Mouse (Mus musculus) adrenal gland, postnatal 25 days (tissue): ENCODE data around the gene Castor1. TPM values are rescaled to one million over a fixed set of nuclear protein-coding genes. Genes with fewer than 3 reads are reported as not detected.

ENCODE experiments used
- DNase-seq: peaks from one replicate; pipeline ENCODE4 v3.0.0; 2021; ENCODE audit warnings: mixed read lengths
- total RNA-seq: library from RNA; stranded (reverse); gene quantifications from 2 replicates; pipeline ENCODE4 v1.2.3, GENCODE M21; 2021

The Castor1 gene
- total RNA-seq, 1 experiment from 2014 or later, result 4.1 TPM

- DNase-seq, result no peak
These were observed 44.8 kb downstream of the Castor1 start for GRCm38 (mm10) chr11:4262847-4263246.

DNA sequence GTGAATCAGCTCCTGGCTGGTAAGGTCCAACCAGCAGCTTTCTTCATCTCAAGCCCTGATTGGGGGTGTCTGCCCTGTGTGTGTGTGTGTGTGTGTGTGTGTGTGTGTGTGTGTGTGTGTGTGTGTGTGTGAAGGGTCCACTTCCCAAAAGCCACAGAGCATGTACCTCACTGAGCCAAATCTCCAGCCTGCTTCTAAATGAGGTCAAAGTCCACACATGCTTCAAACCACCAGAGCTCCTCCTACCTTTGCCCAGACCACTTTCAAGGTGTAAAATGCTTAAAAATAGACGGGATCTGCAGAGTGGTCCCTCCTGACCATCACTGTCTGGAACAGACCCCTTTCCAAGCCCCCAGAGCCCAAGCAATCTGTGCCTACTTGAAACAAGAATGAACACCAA is 45.3 kb downstream of the Castor1 start:
- DNase-seq, result no peak

DNA sequence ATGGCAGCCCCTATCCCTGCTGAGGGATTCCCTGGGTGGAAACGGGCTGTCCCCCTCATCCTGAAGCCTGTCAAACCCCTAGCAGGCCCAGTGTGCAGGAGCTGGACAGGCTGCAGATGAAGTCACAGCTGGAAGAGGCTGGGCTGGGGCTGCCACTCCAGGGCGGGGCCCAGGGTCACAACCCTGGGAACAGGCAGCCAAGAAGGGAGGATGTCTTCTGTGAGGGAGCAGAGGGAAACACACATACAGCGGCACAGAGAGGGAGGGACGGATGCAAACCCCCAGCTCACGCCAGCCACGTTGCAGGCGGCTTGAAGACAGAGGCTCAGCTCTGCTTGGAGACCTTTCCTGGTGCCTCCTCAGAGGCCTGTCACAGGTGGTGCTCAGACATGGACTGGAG is 46.0 kb downstream of the Castor1 start:
- DNase-seq, result no peak

DNA sequence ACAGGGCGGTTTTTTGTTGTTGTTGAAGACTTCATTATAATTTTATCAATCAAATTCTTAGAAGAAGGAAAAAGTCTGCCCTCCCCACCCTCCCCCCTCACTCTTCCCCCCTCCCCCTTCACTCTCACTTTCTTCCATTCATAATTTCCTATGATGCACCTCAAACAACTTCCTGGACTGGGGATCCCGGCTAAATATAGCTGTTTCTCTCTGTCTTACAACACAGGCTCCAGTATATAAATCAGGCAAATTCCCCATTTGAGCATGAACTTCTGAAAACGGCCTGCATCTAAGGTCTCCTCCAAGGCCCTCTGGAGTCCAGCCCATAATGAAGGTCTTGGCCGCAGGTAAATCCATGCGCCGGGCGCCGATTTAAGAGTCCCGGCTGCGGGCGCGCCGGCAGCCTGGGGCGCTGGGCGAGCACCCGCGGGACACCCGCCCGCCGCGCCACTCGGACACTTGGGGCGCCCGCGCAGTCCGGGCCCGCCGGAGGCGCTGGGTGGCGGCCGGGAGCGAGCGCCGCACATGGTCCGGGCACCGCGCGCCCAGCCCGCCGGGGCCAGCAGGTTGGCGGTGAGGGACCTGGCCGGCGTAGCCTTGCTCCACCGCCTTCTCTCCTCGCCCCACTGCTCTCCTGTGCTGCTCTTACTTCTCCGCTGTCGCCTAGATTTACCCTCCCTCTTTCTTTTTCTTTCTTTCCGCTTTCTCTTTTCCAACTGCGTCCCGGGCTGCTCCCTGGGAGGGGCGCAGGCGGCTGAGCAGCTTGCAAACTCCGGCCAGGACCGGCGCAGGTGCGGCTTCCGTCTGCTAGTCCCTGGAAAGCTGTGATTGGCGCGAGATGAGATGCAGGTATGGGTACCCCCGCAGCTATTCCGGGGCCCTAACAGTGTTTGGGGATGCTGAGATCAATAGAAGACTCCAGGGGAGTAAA is 48.5 kb downstream of the Castor1 start:
- peak; percentile 74 for DNase-seq

GRCm38 (mm10) chr11:4267202-4267578 is 49.2 kb downstream of the Castor1 start:
- no peak for DNase-seq

DNA sequence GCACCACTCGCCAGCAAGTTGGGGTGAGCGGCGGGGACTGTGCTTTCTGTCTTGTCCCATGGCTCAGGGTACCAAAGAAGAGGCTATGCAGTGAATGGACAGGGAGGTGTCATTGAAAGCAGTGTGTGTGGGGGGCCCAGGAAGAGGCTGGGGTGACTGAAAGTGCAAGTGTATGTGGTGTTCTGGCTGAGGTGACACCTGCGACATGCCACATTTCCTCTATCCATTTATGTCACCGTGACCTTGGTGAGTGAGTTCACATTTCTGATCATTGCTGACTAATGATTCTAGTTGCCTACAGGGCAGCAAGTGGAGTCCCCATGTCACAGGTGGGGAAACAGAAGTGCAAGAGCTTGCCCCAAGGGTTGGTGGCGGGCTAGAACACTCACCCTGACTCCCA is 50.5 kb downstream of the Castor1 start:
- no peak for DNase-seq

GRCm38 (mm10) chr11:4270744-4271459 is 52.9 kb downstream of the Castor1 start:
- no peak for DNase-seq

DNA sequence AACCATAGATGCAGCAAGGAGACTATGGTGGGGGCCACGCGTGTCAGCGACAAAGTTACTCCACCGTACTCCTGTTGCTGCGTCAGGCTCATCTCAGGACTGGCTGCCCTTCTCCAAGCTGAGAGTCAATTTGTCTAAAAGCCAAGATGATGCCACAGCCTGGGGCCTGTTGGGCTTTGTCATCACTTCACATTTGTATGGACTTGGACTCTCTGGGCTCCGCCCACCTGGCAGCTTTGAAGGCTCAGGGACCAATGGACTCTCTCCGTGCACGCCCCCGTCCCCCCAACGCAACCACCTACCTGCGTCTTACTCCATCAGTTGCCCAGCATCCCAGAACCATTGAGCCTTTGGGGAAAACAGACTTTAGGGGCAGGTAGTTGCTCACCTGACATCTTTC is 53.5 kb downstream of the Castor1 start:
- no peak for DNase-seq

Other genes with a start within 250 kb of the Castor1 start
- not detected in 2 replicates for gene 4930556J24Rik, start 241.4 kb upstream of the Castor1 start, total RNA-seq
- 0.24 TPM in 1 of 2 replicates, not detected in the other for gene Gal3st1, start 234.6 kb upstream of the Castor1 start, total RNA-seq
- 5.8 and 7.7 TPM in 2 replicates for gene Sec14l4, start 186.8 kb upstream of the Castor1 start, total RNA-seq
- not detected in 2 replicates for gene Sec14l3, start 153.4 kb upstream of the Castor1 start, total RNA-seq
- gene Mtfp1, start 122.8 kb upstream of the Castor1 start, total RNA-seq, result 14.5 and 21.9 TPM in 2 replicates
- 1.8 and 4.1 TPM in 2 replicates for gene Sec14l2, start 94.8 kb upstream of the Castor1 start, total RNA-seq
- gene Rnf215, start 83.0 kb upstream of the Castor1 start, total RNA-seq, result 26.1 and 31.6 TPM in 2 replicates
- 11.8 and 14.0 TPM in 2 replicates for gene Ccdc157, start 57.9 kb upstream of the Castor1 start, total RNA-seq
- 42.1 and 45.6 TPM in 2 replicates for gene Sf3a1, start 57.9 kb upstream of the Castor1 start, total RNA-seq
- 15.6 and 15.8 TPM in 2 replicates for gene Tbc1d10a, start 31.4 kb upstream of the Castor1 start, total RNA-seq
- not detected in 2 replicates for gene Osm, start 18.2 kb downstream of the Castor1 start, total RNA-seq
- 0.09 TPM in 1 of 2 replicates, not detected in the other for gene Lif, start 39.3 kb downstream of the Castor1 start, total RNA-seq
- gene Hormad2, start 222.9 kb downstream of the Castor1 start, total RNA-seq, result 0.95 and 1.6 TPM in 2 replicates